Comparison of ENCODE assay signal across 14 mouse cellular contexts in the genomic region with DNA sequence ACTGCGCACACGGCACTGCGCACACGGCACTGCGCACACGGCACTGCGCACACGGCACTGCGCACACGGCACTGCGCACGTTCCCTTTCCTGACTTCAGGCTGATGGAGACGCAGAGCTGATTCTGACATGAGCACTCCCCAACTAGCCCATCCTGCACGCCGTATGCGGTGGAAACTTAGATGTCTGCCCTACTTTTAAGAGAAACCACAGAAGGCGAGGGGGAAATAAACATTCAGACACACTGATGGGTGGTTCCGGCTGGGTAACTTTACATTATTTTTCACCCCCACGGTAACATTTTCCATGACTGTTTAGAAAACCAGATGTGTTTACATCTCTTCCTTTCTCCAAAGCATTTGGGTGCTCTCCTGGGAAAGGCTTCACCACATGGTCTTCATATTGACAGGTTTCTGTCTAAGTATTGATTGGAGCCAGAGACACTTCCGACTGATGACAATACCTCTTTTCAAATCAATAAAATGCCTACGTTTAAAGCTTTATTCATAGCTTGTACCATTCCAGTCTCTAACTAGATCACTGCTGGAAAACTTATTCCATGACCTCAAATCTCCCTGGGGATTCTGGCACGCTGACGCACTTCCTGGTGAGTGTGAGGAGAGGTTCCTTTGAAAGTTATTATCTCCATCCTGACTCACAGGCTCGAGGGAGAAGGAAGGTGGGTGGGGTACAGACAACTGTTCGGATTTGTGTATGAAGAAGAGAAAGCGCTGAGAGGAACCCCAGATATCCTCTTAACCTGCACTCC.
DNase-seq lines count a peak whose midpoint lies in the region; ATAC-seq and TF ChIP-seq lines count a peak whose summit lies in the region.
"Had no signal": no experiment of that assay in that cellular context is flagged by ENCODE, and none has a peak within 500 bp of the region (broad histone marks: within the 10 kb centered on the region; RNA-seq: fewer than 3 reads in every experiment).

No protein-coding gene starts in this region.

- no peaks in the 10 kb centered on the region for H3K27me3 ChIP-seq in lung, postnatal 0 days (replicated peaks; ENCODE audit: insufficient read depth, low read length)
- H3K27me3 ChIP-seq in embryonic facial prominence, embryonic 14.5 days (replicated peaks; ENCODE audit: control insufficient read depth, insufficient read depth, low read length), result no peaks in the 10 kb centered on the region
- H3K27me3 ChIP-seq in myocyte (ENCODE audit: control insufficient read depth, insufficient read depth, insufficient read length), result no peaks in the 10 kb centered on the region
- H3K27me3 ChIP-seq: forebrain, embryonic 12.5 days; hindbrain, embryonic 15.5 days; liver, embryonic 13.5 days; neural tube, embryonic 13.5 days had no signal

- no peak for ATAC-seq in lung, postnatal 0 days
- peak; percentile 51; the same call in 1 of the 2 replicates for ATAC-seq in embryonic facial prominence, embryonic 14.5 days (ENCODE audit: low read depth)

- no peak overlapping the region for H3ac ChIP-seq in myocyte (ENCODE audit: control insufficient read depth, insufficient read length)

- TF ChIP-seq EP300 in lung, postnatal 0 days (IDR thresholded peaks at IDR 0.05), result no peak

- 0 out of 2 replicates have a peak, but pooled peaks cover 6% of the 10 kb centered on the region for H3K36me3 ChIP-seq in lung, postnatal 0 days (ENCODE audit: insufficient read depth, low read length)
- H3K36me3 ChIP-seq in embryonic facial prominence, embryonic 14.5 days (ENCODE audit: control insufficient read depth, insufficient read depth, low read length), result no peaks in the 10 kb centered on the region
- H3K36me3 ChIP-seq in myocyte (ENCODE audit: control insufficient read depth, insufficient read depth), result peaks cover 7% of the 10 kb centered on the region
- H3K36me3 ChIP-seq: liver, embryonic 13.5 days had no signal

- H3K4me1 ChIP-seq in lung, postnatal 0 days (ENCODE audit: insufficient read depth, low read depth, low read length), result peaks cover 5% of the 10 kb centered on the region; the same call in 1 of the 2 replicates
- no peaks in the 10 kb centered on the region for H3K4me1 ChIP-seq in embryonic facial prominence, embryonic 14.5 days (ENCODE audit: control insufficient read depth, insufficient read depth, low read length)
- H3K4me1 ChIP-seq: hindbrain, embryonic 15.5 days; liver, embryonic 13.5 days; neural tube, embryonic 13.5 days had no signal

- no peak for TF ChIP-seq POLR2A in myocyte (IDR thresholded peaks at IDR 0.05; ENCODE audit: insufficient read length, low read depth)

- H3K4me2 ChIP-seq in lung, postnatal 0 days (replicated peaks; ENCODE audit: low read depth, low read length), result no peak overlapping the region
- 0 out of 2 replicates have a peak overlapping the region, but pooled peaks have one; percentile 14 for H3K4me2 ChIP-seq in embryonic facial prominence, embryonic 14.5 days (ENCODE audit: low read depth, low read length)
- peak overlapping the region; percentile 81 for H3K4me2 ChIP-seq in myocyte (ENCODE audit: low read depth)
- H3K4me2 ChIP-seq: forebrain, embryonic 12.5 days; hindbrain, embryonic 15.5 days; liver, embryonic 13.5 days; neural tube, embryonic 13.5 days had no signal

- DNase-seq in gastrocnemius, adult 18-20 months (ENCODE audit: low spot score), result peak; percentile 78
- no peak for DNase-seq in gastrocnemius, postnatal 4 days (ENCODE audit: low spot score in 2 of 2)
- DNase-seq in lung, postnatal 0 days (ENCODE audit: low spot score), result peak; percentile 39
- no peak for DNase-seq in lung, postnatal 25 days (ENCODE audit: low spot score)
- peak; percentile 77 for DNase-seq in embryonic facial prominence, embryonic 14.5 days (ENCODE audit: low spot score)
- DNase-seq in yolk sac, embryonic 10.5 days (ENCODE audit: low spot score), result no peak
- DNase-seq in spleen, postnatal 14 days (ENCODE audit: low spot score in 2 of 2), result no peak
- DNase-seq: adrenal gland, adult 8-10 months; cerebellum, adult 9-10 months; liver, embryonic 13.5 days had no signal

- TF ChIP-seq CTCF in lung, postnatal 0 days (IDR thresholded peaks at IDR 0.05), result no peak

- no peak overlapping the region for H3K4me3 ChIP-seq in lung, postnatal 0 days (ENCODE audit: low read depth, low read length)
- H3K4me3 ChIP-seq in embryonic facial prominence, embryonic 14.5 days (ENCODE audit: low read depth, low read length), result no peak overlapping the region
- H3K4me3 ChIP-seq in myocyte, result peak overlapping the region; percentile 2
- H3K4me3 ChIP-seq: forebrain, embryonic 12.5 days; hindbrain, embryonic 15.5 days; liver, embryonic 13.5 days; neural tube, embryonic 13.5 days had no signal

- WGBS in lung, postnatal 0 days, result 65% methylated on average over 23 of the region's 26 CpGs
- 63% methylated on average over 23 of the region's 26 CpGs for WGBS in embryonic facial prominence, embryonic 14.5 days

- H3K9me3 ChIP-seq in lung, postnatal 0 days (ENCODE audit: low read length), result no peaks in the 10 kb centered on the region
- H3K9me3 ChIP-seq in embryonic facial prominence, embryonic 14.5 days (ENCODE audit: control insufficient read depth, low read length), result no peaks in the 10 kb centered on the region
- H3K9me3 ChIP-seq: forebrain, embryonic 12.5 days; hindbrain, embryonic 15.5 days; liver, embryonic 13.5 days; neural tube, embryonic 13.5 days had no signal

- H3K79me2 ChIP-seq in myocyte (ENCODE audit: control insufficient read depth, insufficient read depth), result no peaks in the 10 kb centered on the region

- 0 out of 2 replicates have a peak overlapping the region, but pooled peaks have one; percentile 57 for H3K27ac ChIP-seq in lung, postnatal 0 days (ENCODE audit: low read length)
- H3K27ac ChIP-seq in embryonic facial prominence, embryonic 14.5 days (replicated peaks; ENCODE audit: low read depth, low read length), result peak overlapping the region; percentile 66; the same call in 1 of the 2 replicates
- H3K27ac ChIP-seq: forebrain, embryonic 12.5 days; hindbrain, embryonic 15.5 days; liver, embryonic 13.5 days; neural tube, embryonic 13.5 days had no signal

- no peak overlapping the region for H3K9ac ChIP-seq in lung, postnatal 0 days (replicated peaks; ENCODE audit: low read depth)
- no peak overlapping the region for H3K9ac ChIP-seq in embryonic facial prominence, embryonic 14.5 days (ENCODE audit: low read depth, low read length)
- H3K9ac ChIP-seq: forebrain, embryonic 12.5 days; hindbrain, embryonic 15.5 days; liver, embryonic 13.5 days; neural tube, embryonic 13.5 days had no signal

TF ChIP-seq in myocyte, 11 proteins besides CTCF, POLR2A, EP300 and RAD21:
- TF ChIP-seq CEBPB (IDR thresholded peaks at IDR 0.05; ENCODE audit: insufficient read depth, poor library complexity, severe bottlenecking), result no peak
- no peak for TF ChIP-seq USF1 (IDR thresholded peaks at IDR 0.05; ENCODE audit: low read depth)
- no peak for TF ChIP-seq MAX (IDR thresholded peaks at IDR 0.05; ENCODE audit: low read depth)
- no peak for TF ChIP-seq TCF3 (IDR thresholded peaks at IDR 0.05; ENCODE audit: insufficient read length, low read depth)
- no peak for TF ChIP-seq REST (IDR thresholded peaks at IDR 0.05; ENCODE audit: insufficient read depth, insufficient read length)
- TF ChIP-seq E2F4 (IDR thresholded peaks at IDR 0.05; ENCODE audit: insufficient read depth), result no peak
- no peak for TF ChIP-seq SRF (IDR thresholded peaks at IDR 0.05; ENCODE audit: control insufficient read depth, insufficient read length, low read depth)
- no peak for TF ChIP-seq MYOD1 (IDR thresholded peaks at IDR 0.05; ENCODE audit: control insufficient read depth in 1 of 3, insufficient read length in 2 of 3, low read depth in 2 of 3)
- no peak for TF ChIP-seq POLR2AphosphoS2 (IDR thresholded peaks at IDR 0.05; ENCODE audit: insufficient read length, low read depth)
- TF ChIP-seq TCF12 (IDR thresholded peaks at IDR 0.05; ENCODE audit: insufficient read depth, poor library complexity, severe bottlenecking), result no peak
- no peak for TF ChIP-seq MYOG (IDR thresholded peaks at IDR 0.05; ENCODE audit: control insufficient read depth in 1 of 3, insufficient read depth in 1 of 3, insufficient read length in 2 of 3, low read depth in 2 of 3)

Comparison
In these comparisons a context has a peak if more than half of its experiments do, and no peak if none do; other contexts are left out.
1. DNase-seq: peak in gastrocnemius, adult 18-20 months (single experiment), lung, postnatal 0 days (single experiment) and embryonic facial prominence, embryonic 14.5 days (single experiment); none in gastrocnemius, postnatal 4 days (0 of 2), lung, postnatal 25 days (single experiment), yolk sac, embryonic 10.5 days (single experiment) and spleen, postnatal 14 days (0 of 2).